ENCODE assay signal across 8 mouse cellular contexts in the genomic region with DNA sequence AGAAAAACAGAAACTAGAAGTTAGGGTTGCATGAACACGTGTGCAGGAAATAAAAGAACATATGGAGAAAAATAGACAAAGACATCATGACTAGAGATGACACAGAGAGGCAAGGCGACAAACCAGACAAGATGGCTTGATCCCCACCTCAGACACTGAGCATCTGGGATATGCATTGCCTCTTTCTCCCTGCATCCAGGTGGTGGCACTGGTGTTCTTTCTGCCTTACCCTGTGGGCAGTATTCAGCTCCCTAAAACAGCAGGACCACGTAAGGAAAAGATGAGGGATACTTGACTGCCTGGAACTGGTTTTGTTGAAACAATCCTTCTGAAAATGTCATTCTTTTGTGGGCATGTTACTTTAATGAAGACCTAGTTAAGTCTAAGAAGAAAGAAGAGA.
DNase-seq lines count a peak whose midpoint lies in the region; ATAC-seq lines count a peak whose summit lies in the region.

No protein-coding gene starts in this region.

- 20% methylated on average over 3 of the region's 3 CpGs for WGBS in embryonic facial prominence, embryonic 10.5 days
- WGBS in intestine, embryonic 14.5 days, result 12% methylated on average over 3 of the region's 3 CpGs
- WGBS in neural tube, embryonic 11.5 days, result 37% methylated on average over 3 of the region's 3 CpGs
- 26% methylated on average over 3 of the region's 3 CpGs for WGBS in forebrain, embryonic 15.5 days

- H3K27ac ChIP-seq in embryonic facial prominence, embryonic 10.5 days (replicated peaks), result no peak overlapping the region
- H3K27ac ChIP-seq in intestine, embryonic 14.5 days (ENCODE audit: low read depth), result no peak overlapping the region
- H3K27ac ChIP-seq in neural tube, embryonic 11.5 days (ENCODE audit: low read depth, low read length), result no peak overlapping the region
- H3K27ac ChIP-seq in forebrain, embryonic 15.5 days (replicated peaks), result no peak overlapping the region

- H3K9ac ChIP-seq in intestine, embryonic 14.5 days (ENCODE audit: low read length), result no peak overlapping the region
- no peak overlapping the region for H3K9ac ChIP-seq in neural tube, embryonic 11.5 days (ENCODE audit: low read length)
- H3K9ac ChIP-seq in forebrain, embryonic 15.5 days (replicated peaks), result no peak overlapping the region

- H3K4me1 ChIP-seq in embryonic facial prominence, embryonic 10.5 days, result no peaks in the 10 kb centered on the region
- H3K4me1 ChIP-seq in intestine, embryonic 14.5 days (replicated peaks; ENCODE audit: control insufficient read depth, insufficient read depth, low read length), result no peaks in the 10 kb centered on the region
- no peaks in the 10 kb centered on the region for H3K4me1 ChIP-seq in neural tube, embryonic 11.5 days (ENCODE audit: control insufficient read depth, insufficient read depth, low read length)
- no peaks in the 10 kb centered on the region for H3K4me1 ChIP-seq in forebrain, embryonic 15.5 days

- no peaks in the 10 kb centered on the region for H3K27me3 ChIP-seq in embryonic facial prominence, embryonic 10.5 days (replicated peaks; ENCODE audit: low read depth, poor library complexity, severe bottlenecking)
- no peaks in the 10 kb centered on the region for H3K27me3 ChIP-seq in intestine, embryonic 14.5 days (replicated peaks; ENCODE audit: control insufficient read depth, insufficient read depth, low read length)
- H3K27me3 ChIP-seq in neural tube, embryonic 11.5 days (ENCODE audit: control insufficient read depth, insufficient read depth, low read length), result no peaks in the 10 kb centered on the region
- no peaks in the 10 kb centered on the region for H3K27me3 ChIP-seq in forebrain, embryonic 15.5 days

- no peaks in the 10 kb centered on the region for H3K9me3 ChIP-seq in embryonic facial prominence, embryonic 10.5 days
- no peaks in the 10 kb centered on the region for H3K9me3 ChIP-seq in intestine, embryonic 14.5 days (ENCODE audit: control insufficient read depth, low read length)
- no peaks in the 10 kb centered on the region for H3K9me3 ChIP-seq in neural tube, embryonic 11.5 days (ENCODE audit: control insufficient read depth, low read length)
- H3K9me3 ChIP-seq in forebrain, embryonic 15.5 days, result no peaks in the 10 kb centered on the region

- no peak overlapping the region for H3K4me2 ChIP-seq in intestine, embryonic 14.5 days (ENCODE audit: low read length)
- H3K4me2 ChIP-seq in neural tube, embryonic 11.5 days (ENCODE audit: low read depth), result no peak overlapping the region
- no peak overlapping the region for H3K4me2 ChIP-seq in forebrain, embryonic 15.5 days (replicated peaks)

- DNase-seq in A20 (ENCODE audit: low read depth, low spot score) (peak; percentile 14), ES-CJ7 (ENCODE audit: low read depth, low spot score) (peak; percentile 55)
- DNase-seq in embryonic facial prominence, embryonic 10.5 days (ENCODE audit: low spot score), result peak; percentile 53
- no peak for DNase-seq in intestine, embryonic 14.5 days (ENCODE audit: low spot score)
- DNase-seq in layer of hippocampus, postnatal 36 days, result peak; percentile 52 to 58
- peak; percentile 18 for DNase-seq in neural tube, embryonic 11.5 days (ENCODE audit: low spot score)
- DNase-seq in thymus, postnatal 0 days (ENCODE audit: low spot score), result no peak

- 0 out of 2 replicates have a peak, but pooled peaks have one; percentile 72 for ATAC-seq in intestine, embryonic 14.5 days (replicated peaks; ENCODE audit: low FRiP score, low TSS enrichment, low read depth)
- no peak for ATAC-seq in neural tube, embryonic 11.5 days (ENCODE audit: insufficient read depth, low FRiP score, low TSS enrichment)
- ATAC-seq in forebrain, embryonic 15.5 days (replicated peaks), result no peak

- no peak overlapping the region for H3K4me3 ChIP-seq in embryonic facial prominence, embryonic 10.5 days
- no peak overlapping the region for H3K4me3 ChIP-seq in intestine, embryonic 14.5 days (ENCODE audit: low read depth, low read length)
- H3K4me3 ChIP-seq in neural tube, embryonic 11.5 days (ENCODE audit: low read depth, low read length), result no peak overlapping the region
- no peak overlapping the region for H3K4me3 ChIP-seq in forebrain, embryonic 15.5 days

- no peaks in the 10 kb centered on the region for H3K36me3 ChIP-seq in embryonic facial prominence, embryonic 10.5 days (replicated peaks)
- H3K36me3 ChIP-seq in intestine, embryonic 14.5 days (ENCODE audit: control insufficient read depth, insufficient read depth, low read length), result no peaks in the 10 kb centered on the region
- H3K36me3 ChIP-seq in neural tube, embryonic 11.5 days (ENCODE audit: control insufficient read depth, insufficient read depth, low read length), result no peaks in the 10 kb centered on the region
- no peaks in the 10 kb centered on the region for H3K36me3 ChIP-seq in forebrain, embryonic 15.5 days

Comparison
In these comparisons a context has a peak if more than half of its experiments do, and no peak if none do; other contexts are left out.
1. DNase-seq: peak in A20 (single experiment), ES-CJ7 (single experiment), embryonic facial prominence, embryonic 10.5 days (single experiment), layer of hippocampus, postnatal 36 days (2 of 2) and neural tube, embryonic 11.5 days (single experiment); none in intestine, embryonic 14.5 days (single experiment) and thymus, postnatal 0 days (single experiment).